Mouse (Mus musculus) limb, embryonic 12.5 days (tissue): ENCODE measurements at regions not wholly inside any gene's neighbourhood (a gene's known extent, or its start where the extent isn't known, plus 50 kb on each side); places are given as distances from the start of the nearest gene placed in this dataset.
"Not testable (repeated sequence)": the region's sequence is repeated elsewhere in the genome, so short reads cannot be mapped to it uniquely, and the experiment has no call there.

Experiments used
- ATAC-seq: fragments of 200-750 bp; cut with Nextera tagmentation; 2 replicates; pipeline ENCODE4 v1.8.0; 2017; ENCODE audit warnings: low read depth, moderate TSS enrichment; ENCODE audit not compliant: insufficient number of reproducible peaks, insufficient read depth, low FRiP score, low TSS enrichment
- H3K27ac ChIP-seq: fragments of 300-500 bp; sonication (generic); 2 replicates; pipeline ENCODE4 v1.5.1; 2016; ENCODE audit warnings: mild to moderate bottlenecking, moderate library complexity
- H3K27me3 ChIP-seq: fragments of 300-500 bp; sonication (generic); 2 replicates; pipeline ENCODE4 v1.6.1; 2016; ENCODE audit warnings: mild to moderate bottlenecking, moderate library complexity
- H3K36me3 ChIP-seq: fragments of 300-500 bp; sonication (generic); 2 replicates; pipeline ENCODE4 v1.6.1; 2016; ENCODE audit warnings: mild to moderate bottlenecking, moderate library complexity
- H3K4me1 ChIP-seq: fragments of 300-500 bp; sonication (generic); replicated peaks from 2 replicates; pipeline ENCODE4 v1.6.1; 2016
- H3K4me2 ChIP-seq: fragments of 300-500 bp; sonication (generic); 2 replicates; pipeline ENCODE4 v1.6.1; 2016; ENCODE audit warnings: mild to moderate bottlenecking, moderate library complexity
- H3K4me3 ChIP-seq: fragments of 300-500 bp; sonication (generic); replicated peaks from 2 replicates; pipeline ENCODE4 v1.5.1; 2016; ENCODE audit warnings: mild to moderate bottlenecking
- H3K9ac ChIP-seq: fragments of 300-500 bp; sonication (generic); replicated peaks from 2 replicates; pipeline ENCODE4 v1.6.1; 2016; ENCODE audit warnings: mild to moderate bottlenecking, moderate library complexity
- H3K9me3 ChIP-seq: fragments of 300-500 bp; sonication (generic); 2 replicates; pipeline ENCODE4 v1.6.1; 2016; ENCODE audit warnings: mild to moderate bottlenecking, moderate library complexity
- WGBS: fragments of 180-500 bp; shearing (Covaris S2); methylation state at CpG from one replicate; pipeline ENCODE4 v1.1.7; 2016; 5-methylcytosine and 5-hydroxymethylcytosine counted together

DNA sequence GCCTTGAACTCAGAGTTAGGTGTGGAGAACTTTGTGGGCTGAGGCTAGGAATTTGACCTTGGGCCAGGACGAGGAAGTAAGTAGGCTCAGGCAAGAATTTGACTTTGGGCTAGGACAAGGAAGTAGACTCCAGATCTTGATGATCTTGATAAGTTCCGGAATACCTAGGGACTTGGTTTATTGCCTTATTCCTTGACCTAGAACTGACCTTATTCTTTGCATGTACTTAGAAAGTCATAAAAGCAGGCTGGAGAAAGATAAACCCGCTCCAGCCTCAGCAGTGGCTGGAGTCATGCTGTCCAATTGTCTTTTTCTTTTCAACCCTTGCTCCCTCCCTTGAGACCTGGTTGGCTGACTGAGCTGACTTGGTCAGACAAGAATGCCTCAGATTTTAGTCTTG lies 51.2 kb upstream of the Jarid2 start:
- 76% methylated on average over 3 of the region's 3 CpGs for WGBS
- H3K9ac ChIP-seq = no peak overlapping the region

DNA sequence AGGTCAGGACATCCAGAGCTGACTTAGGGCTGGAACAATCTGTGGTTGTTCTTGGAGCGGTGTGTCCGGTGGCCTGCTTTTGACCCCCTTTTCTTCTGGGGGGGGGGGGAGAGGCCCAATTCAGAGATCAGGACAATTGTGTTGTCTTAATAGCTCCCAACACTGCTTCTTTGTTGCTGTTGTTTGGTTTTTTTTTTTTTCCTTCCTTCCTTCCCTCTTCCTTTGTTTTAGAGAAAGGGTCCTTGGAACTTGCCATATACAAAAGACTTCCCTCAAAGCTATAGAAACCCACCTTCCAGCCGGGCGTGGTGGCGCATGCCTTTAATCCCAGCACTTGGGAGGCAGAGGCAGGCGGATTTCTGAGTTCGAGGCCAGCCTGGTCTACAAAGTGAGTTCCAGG lies 49.8 kb upstream of the Jarid2 start:
- not testable (repeated sequence) for H3K4me3 ChIP-seq, H3K9me3 ChIP-seq, H3K27ac ChIP-seq, H3K4me2 ChIP-seq, ATAC-seq, H3K36me3 ChIP-seq, H3K9ac ChIP-seq
- WGBS = 93% methylated on average over 7 of the region's 7 CpGs
- peaks cover 13% of the 10 kb centered on the region for H3K4me1 ChIP-seq
- H3K27me3 ChIP-seq = peaks cover 14% of the 10 kb centered on the region; the same call in 1 of the 2 replicates

More for the DNA sequence above, 51.2 kb upstream of the Jarid2 start:
- Histone ChIP-seq H3K9me3 (no peaks in the 10 kb centered on the region), H3K4me1 (peaks cover 24% of the 10 kb centered on the region), H3K4me3 (no peak overlapping the region), H3K27ac (no peak overlapping the region), H3K36me3 (no peaks in the 10 kb centered on the region), H3K27me3 (peaks cover 26% of the 10 kb centered on the region), H3K4me2 (no peak overlapping the region)
- ATAC-seq = no peak
